Mouse (Mus musculus) stomach, postnatal 0 days (tissue): ENCODE results near the gene Ntm. TPM values are rescaled to one million over a fixed set of nuclear protein-coding genes. Genes with fewer than 3 reads are reported as not detected.

ENCODE experiments used
- ATAC-seq: fragments of 200-750 bp; cut with Nextera tagmentation; 2 replicates; pipeline ENCODE4 v1.8.0; 2017; ENCODE audit not compliant: low FRiP score, low TSS enrichment
- DNase-seq: peaks from one replicate; pipeline ENCODE4 v3.0.0-alpha.2; 2016; ENCODE audit warnings: low spot score
- H3K27ac ChIP-seq: fragments of 300-500 bp; sonication (generic); replicated peaks from 2 replicates; pipeline ENCODE4 v1.5.1; 2014; ENCODE audit warnings: mild to moderate bottlenecking, control low read depth
- H3K27me3 ChIP-seq: fragments of 300-500 bp; sonication (generic); 2 replicates; pipeline ENCODE4 v1.6.1; 2014; ENCODE audit warnings: low read length; ENCODE audit not compliant: control insufficient read depth, insufficient read depth
- H3K36me3 ChIP-seq: fragments of 300-500 bp; sonication (generic); 2 replicates; pipeline ENCODE4 v1.6.1; 2014; ENCODE audit warnings: low read length, mixed read lengths; ENCODE audit not compliant: control insufficient read depth, insufficient read depth
- H3K4me1 ChIP-seq: fragments of 300-500 bp; sonication (generic); replicated peaks from 2 replicates; pipeline ENCODE4 v1.6.1; 2014; ENCODE audit warnings: antibody characterized with exemption; ENCODE audit not compliant: control insufficient read depth, insufficient read depth
- H3K4me2 ChIP-seq: fragments of 300-500 bp; sonication (generic); replicated peaks from 2 replicates; pipeline ENCODE4 v1.6.1; 2014; ENCODE audit warnings: low read depth, mild to moderate bottlenecking, control low read depth, moderate library complexity
- H3K4me3 ChIP-seq: fragments of 300-500 bp; sonication (generic); 2 replicates; pipeline ENCODE4 v1.5.1; 2014; ENCODE audit warnings: low read depth, low read length, control low read depth
- H3K9ac ChIP-seq: fragments of 300-500 bp; sonication (generic); 2 replicates; pipeline ENCODE4 v1.6.1; 2014; ENCODE audit warnings: mild to moderate bottlenecking, low read length, control low read depth, mixed read lengths
- H3K9me3 ChIP-seq: fragments of 300-500 bp; sonication (generic); 2 replicates; pipeline ENCODE4 v1.6.1; 2016; ENCODE audit warnings: low read length; ENCODE audit not compliant: control insufficient read depth
- CTCF ChIP-seq: IDR thresholded peaks from 2 replicates; pipeline ENCODE4 v1.5.1; 2016; ENCODE audit warnings: antibody characterized with exemption, low read depth, mild to moderate bottlenecking, moderate library complexity
- EP300 ChIP-seq: optimal IDR thresholded peaks from 2 replicates; pipeline ENCODE3; 2016; ENCODE audit warnings: antibody characterized with exemption
- WGBS: fragments of 180-500 bp; shearing (Covaris S2); extraction: QIAGEN DNeasy Blood & Tissue Kit; methylation state at CpG from one replicate; pipeline ENCODE4 v1.1.7; 2014; 5-methylcytosine and 5-hydroxymethylcytosine counted together
- polyA plus RNA-seq: library from polyadenylated mRNA; unstranded; fragments of >200 nt; fragmentation: Nextera tagmentation; extraction: Ambion mirVana; gene quantifications from 2 replicates; pipeline ENCODE4 v1.2.1, GENCODE M21; 2015

Ntm gene
- polyA plus RNA-seq, 1 experiment from 2014 or later: 5.9 TPM

DNA sequence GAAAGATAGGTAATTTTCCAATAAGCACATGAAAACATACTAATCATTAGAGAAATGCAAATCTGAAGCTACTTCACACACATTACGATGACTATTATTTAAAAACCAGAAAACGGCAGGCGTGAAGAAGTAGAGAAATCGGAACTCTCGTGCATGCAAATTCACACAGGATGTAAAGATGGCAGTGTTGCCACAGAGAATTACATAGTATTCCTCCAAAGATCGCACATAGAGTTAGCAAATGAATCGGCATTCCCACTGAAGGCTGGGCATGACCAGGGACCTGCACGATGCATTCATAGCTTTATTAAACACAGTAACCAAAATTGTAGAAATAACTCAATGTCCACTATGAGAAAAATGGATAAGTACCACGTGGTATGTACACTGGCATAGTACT lies 158.5 kb downstream of the Ntm start:
- Histone ChIP-seq H3K4me2 (no peak overlapping the region), H3K9me3 (no peaks in the 10 kb centered on the region), H3K27ac (no peak overlapping the region), H3K9ac (no peak overlapping the region), H3K27me3 (no peaks in the 10 kb centered on the region), H3K36me3 (no peaks in the 10 kb centered on the region), H3K4me1 (no peaks in the 10 kb centered on the region), H3K4me3 (no peak overlapping the region)
- TF ChIP-seq CTCF (no peak), EP300 (no peak)
- DNase-seq: no peak
- WGBS: 92% methylated on average over 9 of the region's 9 CpGs
- no peak for ATAC-seq

DNA sequence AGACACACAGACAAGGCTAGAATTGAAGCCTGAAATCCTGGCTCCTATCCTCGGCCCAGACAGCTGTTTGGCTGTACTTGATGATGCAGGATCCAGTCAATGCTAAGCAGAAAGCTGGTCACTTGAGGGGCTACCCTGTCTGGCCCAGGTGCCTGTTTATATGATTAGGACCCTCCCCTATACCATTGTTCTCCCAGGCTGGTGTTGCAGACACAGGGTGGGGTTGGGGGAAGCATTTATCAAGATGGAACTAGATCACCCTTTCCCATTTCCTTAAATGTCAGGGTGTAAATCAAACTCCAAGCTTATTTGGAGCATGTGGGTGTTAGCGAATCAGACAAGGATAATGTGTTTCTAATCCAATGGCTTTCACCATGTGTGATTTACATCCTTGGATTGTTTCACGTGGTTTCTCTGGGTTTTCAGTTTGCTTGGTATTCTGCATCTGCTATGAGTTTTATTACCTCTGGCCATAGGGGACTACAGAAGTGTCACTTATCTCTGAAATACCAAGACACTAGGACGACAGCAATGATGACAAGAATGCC lies 159.1 kb downstream of the Ntm start:
- ATAC-seq: no peak
- Histone ChIP-seq H3K27me3 (no peaks in the 10 kb centered on the region), H3K36me3 (no peaks in the 10 kb centered on the region), H3K4me1 (no peaks in the 10 kb centered on the region), H3K9me3 (no peaks in the 10 kb centered on the region), H3K4me3 (no peak overlapping the region), H3K27ac (no peak overlapping the region), H3K9ac (no peak overlapping the region), H3K4me2 (no peak overlapping the region)
- no peak for DNase-seq
- WGBS: 43% methylated on average over 4 of the region's 4 CpGs
- TF ChIP-seq CTCF (no peak), EP300 (no peak)

DNA sequence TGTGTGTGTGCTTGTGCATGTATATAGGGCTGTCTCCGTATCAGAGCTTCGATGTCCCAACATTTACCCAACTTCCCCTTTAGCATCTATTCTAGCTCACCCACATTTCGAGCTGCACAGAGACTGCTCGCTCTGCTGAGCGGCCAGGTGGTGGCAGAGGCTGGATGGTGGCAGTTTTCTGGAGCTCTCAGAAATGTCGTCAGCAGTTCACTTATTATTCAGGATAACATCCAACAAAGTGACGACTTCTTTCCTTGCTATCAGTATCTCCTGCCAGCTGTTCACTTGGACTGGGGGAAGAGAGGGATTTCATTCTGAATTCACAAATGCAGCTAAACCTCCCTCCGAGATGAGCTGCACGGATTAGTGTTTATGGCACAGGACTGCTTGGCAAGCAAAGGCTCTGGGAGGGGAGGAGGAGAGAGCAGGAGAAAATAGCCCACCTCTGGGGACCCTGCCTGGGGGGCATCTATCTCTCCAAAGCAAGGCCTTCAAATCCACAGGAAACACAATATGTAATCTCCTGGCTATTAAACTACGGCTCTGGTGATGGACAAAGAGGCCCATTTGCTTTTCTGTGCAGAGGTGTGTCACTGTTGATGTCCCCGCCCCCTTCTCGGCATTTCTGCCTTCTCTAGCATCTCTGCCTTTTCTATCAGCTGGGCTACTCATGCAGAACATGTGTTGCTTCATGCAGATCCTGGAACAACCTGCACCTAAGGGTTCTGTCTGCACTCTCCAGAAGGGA lies 159.8 kb downstream of the Ntm start:
- Histone ChIP-seq H3K27me3 (no peaks in the 10 kb centered on the region), H3K9me3 (no peaks in the 10 kb centered on the region), H3K9ac (no peak overlapping the region), H3K4me1 (no peaks in the 10 kb centered on the region), H3K36me3 (no peaks in the 10 kb centered on the region), H3K27ac (no peak overlapping the region), H3K4me2 (no peak overlapping the region), H3K4me3 (no peak overlapping the region)
- 47% methylated on average over 12 of the region's 12 CpGs for WGBS
- no peak for DNase-seq
- no peak for TF ChIP-seq EP300
- no peak for TF ChIP-seq CTCF
- ATAC-seq: no peak

DNA sequence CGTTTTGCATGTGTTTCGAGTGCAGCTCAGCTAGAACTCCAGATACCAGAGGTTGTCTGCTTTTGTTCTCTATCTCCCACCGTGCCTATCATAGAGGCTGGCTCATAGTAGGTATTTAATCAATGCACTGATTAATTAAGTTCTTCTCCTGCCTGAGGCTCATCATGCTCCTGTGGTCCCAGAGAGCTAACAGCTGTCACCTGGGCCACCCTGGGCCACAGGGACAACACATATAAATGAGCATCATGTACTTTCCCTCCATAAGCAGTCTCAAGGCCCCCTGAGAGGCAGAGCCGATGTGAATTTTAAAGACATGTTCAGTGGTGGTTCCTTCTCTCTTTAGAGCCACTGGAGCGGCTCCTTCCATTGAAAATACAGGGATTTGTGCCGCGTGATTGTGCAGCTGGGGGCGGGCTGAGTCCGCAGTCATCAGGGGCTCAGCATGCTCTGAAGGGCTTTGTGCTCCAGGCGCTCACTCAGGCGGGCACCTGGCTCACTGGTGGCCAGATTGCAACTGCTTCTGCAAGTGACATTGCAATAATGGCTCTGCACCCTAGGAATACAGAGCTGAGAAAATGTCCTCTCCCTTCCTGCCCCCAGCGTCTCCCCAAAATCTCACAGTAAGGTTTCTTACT lies 160.8 kb downstream of the Ntm start:
- WGBS: 55% methylated on average over 12 of the region's 12 CpGs

DNA sequence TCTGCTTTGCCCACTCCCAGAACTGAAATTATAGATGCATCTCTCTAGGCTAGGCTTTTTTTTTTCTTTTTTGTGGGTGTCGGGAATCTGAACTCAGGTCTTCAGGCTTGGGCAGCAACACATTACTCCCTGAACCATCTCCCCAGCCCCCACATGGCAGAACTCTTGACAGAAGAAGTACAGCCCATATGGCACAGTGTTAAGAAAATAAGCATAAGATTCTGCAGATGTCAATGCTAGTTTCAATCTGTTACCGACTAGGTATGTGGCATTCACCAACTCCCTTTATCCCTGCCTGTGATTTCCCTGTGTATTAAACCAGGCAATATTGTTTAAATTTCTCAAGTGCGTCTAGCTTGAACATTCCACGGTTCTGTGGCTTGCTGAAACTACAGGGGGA lies 166.7 kb downstream of the Ntm start:
- Histone ChIP-seq H3K4me1 (no peaks in the 10 kb centered on the region), H3K27me3 (no peaks in the 10 kb centered on the region), H3K4me2 (no peak overlapping the region), H3K9me3 (no peaks in the 10 kb centered on the region), H3K27ac (no peak overlapping the region), H3K9ac (no peak overlapping the region), H3K4me3 (no peak overlapping the region), H3K36me3 (no peaks in the 10 kb centered on the region)
- DNase-seq: no peak
- WGBS: 63% methylated on average over 4 of the region's 4 CpGs
- no peak for ATAC-seq
- no peak for TF ChIP-seq CTCF
- TF ChIP-seq EP300: no peak

More for the DNA sequence above, 160.8 kb downstream of the Ntm start:
- Histone ChIP-seq H3K27ac (no peak overlapping the region), H3K4me3 (no peak overlapping the region), H3K4me1 (no peaks in the 10 kb centered on the region), H3K4me2 (no peak overlapping the region), H3K9me3 (no peaks in the 10 kb centered on the region), H3K36me3 (no peaks in the 10 kb centered on the region), H3K9ac (no peak overlapping the region), H3K27me3 (no peaks in the 10 kb centered on the region)
- no peak for TF ChIP-seq CTCF
- TF ChIP-seq EP300: no peak
- ATAC-seq (no peak), DNase-seq (no peak)

DNA sequence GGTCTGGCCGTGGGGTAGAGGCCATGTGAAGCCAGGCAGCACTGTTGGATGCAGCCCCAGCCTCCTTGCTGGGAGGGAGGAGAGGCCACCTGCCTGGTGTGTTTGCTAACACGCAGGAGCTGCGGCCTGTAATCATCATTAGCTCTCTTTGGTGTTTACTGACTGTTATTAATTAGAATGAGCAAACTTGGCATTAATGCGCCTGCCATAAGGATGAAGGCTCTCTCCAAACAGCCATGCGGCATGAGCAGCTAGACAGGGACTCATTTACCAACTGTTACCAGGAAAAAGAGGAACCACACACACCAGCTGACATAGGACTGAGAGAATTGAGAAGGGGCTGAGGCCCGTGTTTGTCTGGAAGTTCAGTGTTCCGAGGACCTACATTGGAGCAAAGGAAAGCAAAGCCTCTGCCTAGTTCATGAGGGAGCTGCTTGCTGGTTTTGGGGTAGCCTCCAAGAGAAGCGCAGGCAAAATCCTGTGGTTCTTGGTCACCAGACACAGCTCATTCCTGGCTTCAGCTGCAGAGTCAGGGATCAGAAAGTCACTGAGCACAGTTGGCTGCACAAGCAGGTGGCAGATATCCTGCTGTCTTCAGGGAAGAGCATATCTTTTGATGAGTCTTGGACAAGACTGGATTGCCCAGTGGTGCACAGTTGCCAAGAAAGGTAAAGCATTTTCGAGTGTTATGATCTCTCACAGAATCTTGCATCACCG lies 171.6 kb downstream of the Ntm start:
- no peak for TF ChIP-seq EP300
- TF ChIP-seq CTCF: no peak
- WGBS: 58% methylated on average over 10 of the region's 10 CpGs

More for the DNA sequence above, 171.6 kb downstream of the Ntm start:
- ATAC-seq (no peak), DNase-seq (no peak)
- no peak overlapping the region for H3K4me3 ChIP-seq
- H3K27me3 ChIP-seq: no peaks in the 10 kb centered on the region
- no peak overlapping the region for H3K27ac ChIP-seq
- no peaks in the 10 kb centered on the region for H3K4me1 ChIP-seq
- no peak overlapping the region for H3K4me2 ChIP-seq
- H3K36me3 ChIP-seq: no peaks in the 10 kb centered on the region
- H3K9ac ChIP-seq: no peak overlapping the region
- H3K9me3 ChIP-seq: no peaks in the 10 kb centered on the region
